25 mouse cellular contexts compared by ENCODE assay signal in genomic region chr15:11956129-11956528, GRCm38 (mm10). TPM values are rescaled to one million over a fixed set of nuclear protein-coding genes. Genes with fewer than 3 reads are reported as not detected.
"Had no signal": no experiment of that assay in that cellular context is flagged by ENCODE, and none has a peak within 500 bp of the region (broad histone marks: within the 10 kb centered on the region; RNA-seq: fewer than 3 reads in every experiment).

No protein-coding gene starts in this region.

- DNase-seq: forebrain, postnatal 0 days; gastrocnemius, postnatal 10 days; heart, adult 18-20 months; heart, postnatal 10 days; heart, postnatal 36 days; kidney, adult 11 months; kidney, adult 2 months; kidney, adult 9 months; kidney, postnatal 14 days; kidney, postnatal 36 days; layer of hippocampus, adult 9-11 months; layer of hippocampus, postnatal 36 days; left cerebral cortex, postnatal 4 days had no signal

- H3K27ac ChIP-seq: heart, embryonic 10.5 days; hindbrain, embryonic 13.5 days; hindbrain, embryonic 15.5 days; hindbrain, postnatal 0 days; kidney, embryonic 15.5 days; kidney, postnatal 0 days; limb, embryonic 13.5 days; limb, embryonic 15.5 days; liver, embryonic 12.5 days; liver, embryonic 14.5 days had no signal

- H3K4me3 ChIP-seq: heart, embryonic 10.5 days; heart, embryonic 12.5 days; hindbrain, embryonic 13.5 days; hindbrain, embryonic 15.5 days; kidney, embryonic 15.5 days; limb, embryonic 13.5 days; limb, embryonic 15.5 days; liver, embryonic 12.5 days had no signal

RNA-seq across cellular contexts. Expression of gene Npr3, which starts 49.0 kb away (rescaled TPM):
- total RNA-seq: hematopoietic stem cell, adult 5-6 weeks had no signal
